Mouse (Mus musculus) G1E (cell line): ENCODE data around the gene Sult5a1. TPM values are rescaled to one million over a fixed set of nuclear protein-coding genes. Genes with fewer than 3 reads are reported as not detected.

Experiments used
- ATAC-seq: 2 replicates; pipeline ENCODE4 v1.8.0; 2016; ENCODE audit warnings: mild to moderate bottlenecking; ENCODE audit not compliant: insufficient number of reproducible peaks, poor library complexity, low FRiP score, severe bottlenecking; ENCODE audit errors: extremely low read depth
- DNase-seq: peaks from one replicate; pipeline ENCODE4 v3.0.0; 2012; ENCODE audit warnings: low spot score
- H3K27me3 ChIP-seq: 2 replicates; pipeline ENCODE4 v1.6.1; 2012; ENCODE audit warnings: mild to moderate bottlenecking, low read length, inconsistent platforms; ENCODE audit not compliant: insufficient read depth
- H3K36me3 ChIP-seq: replicated peaks from 2 replicates; pipeline ENCODE3; 2012; ENCODE audit warnings: mild to moderate bottlenecking, inconsistent platforms
- H3K4me1 ChIP-seq: 2 replicates; pipeline ENCODE4 v1.6.1; 2012; ENCODE audit warnings: low read depth, low read length, inconsistent platforms, mixed read lengths; ENCODE audit not compliant: insufficient read depth
- H3K4me3 ChIP-seq: 2 replicates; pipeline ENCODE4 v1.5.1; 2012; ENCODE audit warnings: low read depth, mild to moderate bottlenecking, inconsistent platforms, low read length, moderate library complexity, mixed read lengths
- H3K9me3 ChIP-seq: replicated peaks from 2 replicates; pipeline ENCODE4 v1.6.1; 2012; ENCODE audit warnings: inconsistent platforms
- CTCF ChIP-seq: IDR thresholded peaks from 2 replicates; pipeline ENCODE4 v1.5.1; 2012; ENCODE audit warnings: low read depth, low read length, inconsistent platforms, mixed read lengths
- GATA1 ChIP-seq: IDR thresholded peaks from 2 replicates; pipeline ENCODE4 v1.6.1; 2012; ENCODE audit warnings: borderline replicate concordance, low read length, inconsistent platforms, mixed read lengths
- GATA2 ChIP-seq: IDR thresholded peaks from 2 replicates; pipeline ENCODE4 v1.6.1; 2012; ENCODE audit warnings: low read depth, low read length, inconsistent platforms, borderline replicate concordance
- POLR2AphosphoS5 ChIP-seq: IDR thresholded peaks from 2 replicates; pipeline ENCODE4 v1.6.1; 2012; ENCODE audit warnings: low read depth, low read length, inconsistent platforms; ENCODE audit not compliant: insufficient replicate concordance
- TAL1 ChIP-seq: conservative IDR thresholded peaks from 2 replicates; pipeline ENCODE4 v1.6.1; 2012; ENCODE audit warnings: low read depth, low read length, inconsistent platforms, mixed read lengths
- polyA plus RNA-seq: library from polyadenylated mRNA; stranded (reverse); fragments of >175 nt; gene quantifications from 2 replicates; pipeline ENCODE4 v1.2.3, GENCODE M21; 2012
- total RNA-seq, 2 experiments: library from RNA; stranded (forward) in 1 of 2; stranded (reverse) in 1 of 2; fragments of 200-1000 nt in 1 of 2; fragments of >200 nt in 1 of 2; fragmentation: Nextera tagmentation in 1 of 2; gene quantifications; 2 replicates each; pipeline ENCODE4 v1.2.3; 2014 to 2017

The Sult5a1 gene
- total and polyA plus RNA-seq, 3 experiments, result 0.11 TPM; not detected in 2

GRCm38 (mm10) chr8:123136287-123136686, 21.8 kb downstream of the Sult5a1 start:
- Histone ChIP-seq H3K4me3 (no peak overlapping the region), H3K27me3 (peaks cover 17% of the 10 kb centered on the region), H3K9me3 (peaks cover 10% of the 10 kb centered on the region), H3K36me3 (peaks cover 6% of the 10 kb centered on the region), H3K4me1 (peaks cover 4% of the 10 kb centered on the region; the same call in 1 of the 2 replicates)
- no peak for ATAC-seq
- no peak for DNase-seq
- TF ChIP-seq GATA1 (no peak), GATA2 (no peak), POLR2AphosphoS5 (no peak), CTCF (no peak), TAL1 (no peak)

DNA sequence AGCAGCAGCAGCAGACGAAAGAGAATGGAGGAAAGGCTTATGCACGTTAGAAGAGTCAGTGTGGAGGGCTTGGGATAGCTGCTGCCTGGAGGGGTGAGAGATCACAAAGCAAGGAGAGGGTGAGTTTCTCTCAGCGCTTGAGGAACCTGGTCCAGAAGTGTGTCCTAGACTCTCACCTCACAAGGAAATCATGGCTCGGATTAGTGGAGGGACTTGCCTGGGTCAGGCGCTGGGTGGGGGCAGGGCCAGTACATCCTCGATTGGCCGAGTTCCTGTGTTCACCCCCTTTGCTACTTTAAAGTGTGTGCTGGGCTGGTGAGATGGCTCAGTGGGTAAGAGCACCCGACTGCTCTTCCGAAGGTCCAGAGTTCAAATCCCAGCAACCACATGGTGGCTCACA, 22.3 kb downstream of the Sult5a1 start:
- TF ChIP-seq CTCF (no peak), POLR2AphosphoS5 (no peak), TAL1 (no peak), GATA2 (no peak), GATA1 (no peak)
- Histone ChIP-seq H3K36me3 (peaks cover 10% of the 10 kb centered on the region), H3K9me3 (peaks cover 10% of the 10 kb centered on the region), H3K4me1 (peaks cover 4% of the 10 kb centered on the region; the same call in 1 of the 2 replicates), H3K27me3 (peaks cover 17% of the 10 kb centered on the region), H3K4me3 (no peak overlapping the region)
- no peak for ATAC-seq
- no peak for DNase-seq

GRCm38 (mm10) chr8:123135406-123135805, 22.7 kb downstream of the Sult5a1 start:
- no peak for DNase-seq
- peaks cover 10% of the 10 kb centered on the region for H3K9me3 ChIP-seq
- peaks cover 17% of the 10 kb centered on the region for H3K27me3 ChIP-seq
- no peak for TF ChIP-seq GATA2
- TF ChIP-seq POLR2AphosphoS5, result no peak
- TF ChIP-seq GATA1, result no peak
- no peak for TF ChIP-seq TAL1
- TF ChIP-seq CTCF, result no peak
- no peak overlapping the region for H3K4me3 ChIP-seq
- no peak for ATAC-seq
- H3K36me3 ChIP-seq, result peaks cover 10% of the 10 kb centered on the region
- peaks cover 4% of the 10 kb centered on the region; the same call in 1 of the 2 replicates for H3K4me1 ChIP-seq

DNA sequence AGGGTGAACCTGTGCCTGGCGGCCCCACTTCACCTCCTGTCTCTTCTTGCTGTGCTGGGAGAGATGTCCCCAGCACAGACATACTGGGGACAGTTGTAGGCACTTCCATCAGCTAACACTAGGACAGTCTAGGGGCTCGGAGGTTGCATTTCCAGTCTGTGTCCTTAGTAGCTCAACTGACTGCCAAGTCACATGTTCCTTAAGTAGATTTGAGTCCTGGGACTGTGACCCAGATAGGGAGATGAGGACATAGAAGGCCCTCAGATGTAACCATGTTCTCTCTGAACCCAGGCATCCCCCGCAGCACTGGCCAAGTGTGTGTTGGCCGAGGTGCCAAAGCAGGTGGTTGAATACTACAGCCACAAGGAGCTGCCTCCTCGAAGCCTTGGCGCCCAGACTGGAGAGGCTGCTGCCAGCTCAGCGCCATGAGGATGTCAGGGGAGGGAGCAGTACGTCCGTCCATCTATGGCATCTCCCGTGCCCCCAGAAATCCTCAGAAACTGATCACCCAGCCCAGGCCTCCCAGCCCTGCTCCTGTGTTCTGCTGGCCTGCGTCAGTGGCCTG, 23.9 kb downstream of the Sult5a1 start:
- ATAC-seq, result no peak
- Histone ChIP-seq H3K36me3 (peaks cover 21% of the 10 kb centered on the region), H3K27me3 (peaks cover 11% of the 10 kb centered on the region), H3K4me3 (no peak overlapping the region), H3K9me3 (peaks cover 3% of the 10 kb centered on the region), H3K4me1 (peaks cover 4% of the 10 kb centered on the region; the same call in 1 of the 2 replicates)
- no peak for DNase-seq
- no peak for TF ChIP-seq POLR2AphosphoS5
- no peak for TF ChIP-seq GATA2
- TF ChIP-seq CTCF, result no peak
- no peak for TF ChIP-seq TAL1
- no peak for TF ChIP-seq GATA1

GRCm38 (mm10) chr8:123132953-123133352, 25.2 kb downstream of the Sult5a1 start:
- TF ChIP-seq CTCF (no peak), POLR2AphosphoS5 (no peak), GATA2 (no peak), TAL1 (no peak), GATA1 (no peak)
- H3K4me3 ChIP-seq, result no peak overlapping the region
- H3K27me3 ChIP-seq, result peaks cover 8% of the 10 kb centered on the region
- H3K36me3 ChIP-seq, result peaks cover 33% of the 10 kb centered on the region
- H3K4me1 ChIP-seq, result peaks cover 7% of the 10 kb centered on the region; the same call in 1 of the 2 replicates
- H3K9me3 ChIP-seq, result peaks cover 3% of the 10 kb centered on the region
- DNase-seq (no peak), ATAC-seq (no peak)

- no peaks in the 10 kb centered on the region; the same call in 1 of the 2 replicates for H3K27me3 ChIP-seq
- no peak for ATAC-seq
- DNase-seq, result no peak
- H3K36me3 ChIP-seq, result peaks cover 50% of the 10 kb centered on the region
- H3K4me1 ChIP-seq, result peaks cover 15% of the 10 kb centered on the region
- H3K4me3 ChIP-seq, result no peak overlapping the region
- peaks cover 3% of the 10 kb centered on the region for H3K9me3 ChIP-seq
- TF ChIP-seq GATA2 (no peak), TAL1 (no peak), GATA1 (no peak), POLR2AphosphoS5 (no peak)
Measured at GRCm38 (mm10) chr8:123131041-123131440, 27.1 kb downstream of the Sult5a1 start.
